Mouse (Mus musculus): ENCODE measurements around the gene Tmcc2.

Gene Tmcc2

DNA sequence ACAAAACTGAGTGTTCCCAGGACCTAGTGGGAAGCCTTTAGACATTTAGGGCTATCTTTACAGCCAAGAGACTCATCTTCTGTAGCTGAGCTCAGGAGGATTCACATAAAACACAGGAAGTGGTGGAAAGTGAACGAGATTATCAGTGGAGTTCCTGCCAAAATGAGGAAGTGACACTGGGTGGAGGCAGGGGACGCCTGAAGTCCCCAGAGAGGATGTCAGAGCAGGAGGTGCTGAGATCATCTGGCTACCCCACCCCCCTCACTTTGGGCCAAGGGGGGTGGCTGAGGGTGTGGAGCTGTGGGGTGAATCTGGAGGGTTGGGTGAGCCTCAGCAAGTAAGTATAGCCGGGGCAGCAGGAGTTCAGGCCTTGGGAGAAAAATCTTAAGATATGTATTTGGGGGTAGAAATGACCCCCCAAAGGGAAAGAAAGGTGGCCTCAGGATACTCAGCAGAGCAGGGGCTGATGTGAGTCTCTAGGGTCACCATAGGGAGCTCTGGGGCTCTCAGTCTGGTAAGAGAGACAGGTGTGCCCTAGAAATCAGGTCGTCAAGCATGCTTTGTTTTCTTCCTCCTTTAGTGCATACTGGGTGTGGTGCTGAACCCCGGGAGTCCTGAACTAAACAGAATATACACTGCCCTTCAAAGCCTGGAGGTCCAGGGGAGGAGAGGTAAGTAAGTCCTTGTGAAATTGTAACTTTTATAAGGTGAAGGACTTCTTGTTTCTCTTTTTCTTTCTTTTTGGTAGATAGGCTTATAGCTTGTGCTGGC, 49.2 kb downstream of the Tmcc2 start:
- ATAC-seq (ENCODE audit: low TSS enrichment), result no peak

GRCm38 (mm10) chr1:132338027-132338660, 52.9 kb downstream of the Tmcc2 start:
- no peak; the same call in 1 of the 2 replicates for ATAC-seq (ENCODE audit: low TSS enrichment)

DNA sequence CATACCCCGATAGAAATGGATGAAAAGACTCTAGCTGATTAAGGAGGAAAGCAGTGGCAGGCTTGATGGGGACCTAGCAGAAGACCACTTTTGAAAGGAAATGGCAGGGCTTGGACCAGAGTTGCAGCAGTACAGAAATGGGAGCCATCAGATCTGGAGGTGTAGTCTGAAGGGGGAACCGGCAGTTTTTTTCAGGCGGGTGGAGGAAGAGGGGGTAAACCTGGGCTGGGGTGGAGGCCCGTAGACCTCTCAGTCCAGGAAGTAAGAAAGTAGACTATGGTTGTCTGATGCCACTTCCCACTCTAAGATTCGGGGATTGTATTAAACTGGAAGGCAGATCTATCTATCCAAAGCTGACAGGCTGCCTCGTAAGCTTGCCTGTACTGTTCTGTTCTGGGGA, 54.2 kb downstream of the Tmcc2 start:
- ATAC-seq (ENCODE audit: low TSS enrichment), result no peak

GRCm38 (mm10) chr1:132335378-132335965, 55.6 kb downstream of the Tmcc2 start:
- ATAC-seq (ENCODE audit: low TSS enrichment), result no peak

GRCm38 (mm10) chr1:132334178-132334801, 56.8 kb downstream of the Tmcc2 start:
- ATAC-seq (ENCODE audit: low TSS enrichment), result no peak

GRCm38 (mm10) chr1:132333675-132334141, 57.4 kb downstream of the Tmcc2 start:
- ATAC-seq (ENCODE audit: low TSS enrichment), result peak; percentile 13; the same call in 1 of the 2 replicates

GRCm38 (mm10) chr1:132333201-132333600, 57.9 kb downstream of the Tmcc2 start:
- no peak for ATAC-seq (ENCODE audit: low TSS enrichment)

- ATAC-seq (ENCODE audit: low TSS enrichment), result no peak
Measured at GRCm38 (mm10) chr1:132331283-132331682, 59.8 kb downstream of the Tmcc2 start.

DNA sequence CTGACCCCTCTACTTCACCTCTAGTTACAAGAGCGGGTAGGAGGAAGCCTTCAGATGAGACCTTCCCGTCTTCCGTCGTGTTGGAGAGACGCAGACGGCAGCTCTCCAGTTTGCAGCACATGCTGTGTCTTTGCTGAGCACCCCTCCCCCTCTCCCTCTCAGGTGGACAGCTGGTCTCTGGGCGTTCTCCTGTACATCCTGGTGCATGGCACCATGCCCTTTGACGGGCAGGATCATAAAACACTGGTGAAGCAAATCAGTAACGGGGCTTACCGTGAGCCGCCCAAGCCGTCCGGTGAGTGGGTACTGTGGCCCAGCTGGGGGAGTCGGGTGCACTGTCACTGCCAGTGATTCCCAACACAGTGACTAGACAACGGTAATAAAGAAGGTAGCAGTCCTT, 60.7 kb downstream of the Tmcc2 start:
- no peak for ATAC-seq (ENCODE audit: low TSS enrichment)

DNA sequence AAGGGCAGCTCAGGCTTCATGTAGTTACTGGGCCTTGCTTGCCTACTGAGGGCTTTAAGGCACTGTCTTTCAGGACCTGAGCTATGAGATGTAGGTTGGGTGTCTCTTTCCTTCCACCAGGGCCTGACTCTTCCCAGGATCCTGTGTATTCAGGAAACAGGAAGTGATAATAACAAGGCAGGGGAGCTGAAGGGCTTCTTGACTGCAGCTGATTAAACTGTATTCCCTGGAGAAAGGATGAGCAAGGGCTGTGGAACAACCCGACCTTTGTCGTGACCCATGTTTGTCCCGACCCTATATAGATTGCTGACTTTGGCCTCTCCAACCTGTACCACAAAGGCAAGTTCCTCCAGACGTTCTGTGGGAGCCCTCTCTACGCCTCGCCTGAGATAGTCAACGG, 61.4 kb downstream of the Tmcc2 start:
- no peak for ATAC-seq (ENCODE audit: low TSS enrichment)

DNA sequence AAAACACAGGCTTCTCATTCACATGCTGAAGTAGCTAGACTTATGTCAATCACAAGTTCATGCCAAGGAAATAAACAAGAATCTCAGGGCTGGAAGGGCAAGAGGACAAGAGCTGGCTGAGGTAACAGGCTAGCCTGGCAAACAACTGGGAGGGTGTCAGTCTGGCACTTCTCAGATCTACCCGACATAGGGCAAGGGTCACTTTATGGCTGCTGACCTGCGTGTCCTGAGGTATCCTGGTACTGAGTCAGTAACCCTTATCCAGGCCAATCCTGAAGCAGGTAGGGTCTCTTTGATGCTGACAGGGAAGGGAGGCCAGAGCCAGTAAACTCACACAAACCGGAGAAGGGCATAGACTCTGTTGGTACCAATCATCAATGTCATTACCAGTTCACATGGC, 62.5 kb downstream of the Tmcc2 start:
- no peak for ATAC-seq (ENCODE audit: low TSS enrichment)

GRCm38 (mm10) chr1:132327477-132327876, 63.6 kb downstream of the Tmcc2 start:
- no peak for ATAC-seq (ENCODE audit: low TSS enrichment)

DNA sequence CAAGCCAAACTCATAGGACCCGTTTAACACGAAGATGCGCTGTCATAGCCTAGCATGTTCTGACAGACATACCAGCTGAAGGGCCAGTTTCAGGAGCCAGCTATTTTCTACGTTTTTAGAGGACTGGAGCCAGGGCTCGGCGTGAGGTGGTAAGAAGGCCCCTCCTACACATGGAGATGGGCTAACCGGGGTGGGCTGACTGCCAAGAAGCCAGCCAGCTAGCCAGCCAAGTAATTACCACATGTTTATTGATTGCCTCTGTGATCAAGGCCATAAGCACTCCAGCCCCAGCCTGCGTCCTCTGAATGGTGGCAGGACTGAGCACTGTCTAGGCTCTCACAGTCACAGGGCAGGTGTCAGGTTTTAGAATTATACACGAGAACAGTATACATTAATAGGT, 64.3 kb downstream of the Tmcc2 start:
- ATAC-seq (ENCODE audit: low TSS enrichment), result no peak

DNA sequence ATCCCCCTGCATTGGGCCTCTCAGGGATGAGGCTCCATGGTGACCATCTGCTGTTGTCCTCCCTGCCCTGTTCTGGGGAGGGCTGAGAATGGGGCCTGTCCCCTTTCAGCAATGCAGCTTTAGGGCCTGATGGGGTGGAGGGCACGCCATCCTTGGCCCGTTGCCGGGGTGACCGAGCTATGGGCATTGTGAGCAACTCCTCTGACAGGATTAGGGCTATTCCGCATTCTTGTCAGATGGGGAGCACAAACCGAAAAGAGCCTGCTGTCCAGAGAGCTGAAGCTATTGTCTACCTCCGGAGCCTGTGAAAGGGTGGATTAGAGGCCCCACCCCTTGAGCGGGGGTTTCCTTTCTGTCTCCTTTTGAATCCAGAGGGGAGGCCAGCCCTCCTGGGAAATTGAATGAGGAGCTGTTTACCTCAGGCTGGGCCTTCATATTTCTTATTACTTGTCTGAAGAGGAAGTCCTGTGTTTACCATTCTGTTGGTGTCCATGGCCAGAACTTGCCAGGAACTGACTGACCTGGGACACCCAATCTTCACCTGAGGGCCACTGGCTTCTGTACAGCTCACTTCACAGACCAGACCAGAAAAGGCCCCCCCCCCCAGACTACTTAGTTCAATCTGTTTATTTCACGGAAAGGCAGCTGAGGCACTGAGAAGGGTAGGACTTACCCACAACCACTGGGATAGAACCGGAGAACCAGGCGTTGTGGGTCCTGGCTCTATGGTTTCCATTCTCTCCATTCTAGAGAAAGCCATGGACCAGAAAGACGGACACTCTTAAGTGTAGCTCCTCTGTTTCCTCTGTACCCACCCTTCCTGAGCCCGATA, 68.2 kb downstream of the Tmcc2 start:
- peak; percentile 20; the same call in 1 of the 2 replicates for ATAC-seq (ENCODE audit: low TSS enrichment)

GRCm38 (mm10) chr1:132321821-132322580, 69.1 kb downstream of the Tmcc2 start:
- peak; percentile 67; the same call in 1 of the 2 replicates for ATAC-seq (ENCODE audit: low TSS enrichment)

GRCm38 (mm10) chr1:132319242-132319641, 71.8 kb downstream of the Tmcc2 start:
- no peak for ATAC-seq (ENCODE audit: low TSS enrichment)

GRCm38 (mm10) chr1:132317894-132318863, 72.9 kb downstream of the Tmcc2 start:
- ATAC-seq (ENCODE audit: low TSS enrichment), result no peak

GRCm38 (mm10) chr1:132317413-132317812, 73.7 kb downstream of the Tmcc2 start:
- no peak for ATAC-seq (ENCODE audit: low TSS enrichment)

GRCm38 (mm10) chr1:132316625-132316994, 74.5 kb downstream of the Tmcc2 start:
- no peak for ATAC-seq (ENCODE audit: low TSS enrichment)

All from frontal cortex, adult (tissue).